Mouse (Mus musculus) Muller cell, postnatal 12 days (primary cell): Measurements from ENCODE around the gene Blmh.

Source experiments
- DNase-seq: peaks from one replicate; pipeline ENCODE4 v3.0.0-alpha.2; 2015; ENCODE audit errors: inconsistent ontology term

The Blmh gene

DNA sequence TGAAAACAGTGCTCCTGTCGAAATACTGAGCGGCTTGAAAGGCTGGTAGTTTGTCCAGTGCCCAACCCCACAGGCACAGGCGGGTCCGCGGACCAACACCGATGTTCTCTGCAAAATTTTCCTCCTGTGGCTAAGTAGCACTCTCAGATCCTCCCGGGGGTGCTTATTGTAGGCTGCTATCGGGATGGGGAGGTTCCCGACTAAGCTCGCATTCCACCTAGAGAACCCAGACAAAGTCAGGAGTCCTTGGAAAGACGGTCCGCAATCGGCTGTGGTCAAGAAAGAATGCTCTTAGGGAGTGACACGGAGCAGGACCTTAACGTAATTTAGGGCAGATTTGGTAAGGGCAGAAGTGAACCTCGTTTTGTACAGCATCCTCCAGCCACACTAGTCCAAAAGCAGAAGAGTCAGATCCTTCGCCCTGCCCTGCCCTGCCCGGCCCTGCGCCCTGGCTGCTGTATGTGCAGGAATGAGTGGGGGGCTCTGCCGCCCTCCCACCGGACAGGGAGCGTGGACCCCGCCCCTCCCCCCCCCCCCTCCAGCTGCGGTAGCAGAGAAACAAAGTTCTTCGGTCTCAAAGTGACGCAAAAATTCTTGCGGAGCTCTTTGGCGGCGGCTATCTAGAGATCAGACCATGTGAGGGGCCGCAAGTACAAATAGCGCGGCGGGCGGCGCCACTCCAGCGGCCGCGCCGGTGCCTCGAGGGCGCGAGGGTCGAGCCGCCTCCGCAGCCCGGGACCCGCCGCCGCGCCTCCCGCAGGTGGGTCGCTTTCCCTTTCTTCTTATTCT, 73.5 kb downstream of the Blmh start, which contains the start of gene Slc6a4:
Gene Slc6a4, plus strand, starts transcription at position 688 of the 789 bp plus-strand sequence.
- DNase-seq = peak; percentile 52

DNA sequence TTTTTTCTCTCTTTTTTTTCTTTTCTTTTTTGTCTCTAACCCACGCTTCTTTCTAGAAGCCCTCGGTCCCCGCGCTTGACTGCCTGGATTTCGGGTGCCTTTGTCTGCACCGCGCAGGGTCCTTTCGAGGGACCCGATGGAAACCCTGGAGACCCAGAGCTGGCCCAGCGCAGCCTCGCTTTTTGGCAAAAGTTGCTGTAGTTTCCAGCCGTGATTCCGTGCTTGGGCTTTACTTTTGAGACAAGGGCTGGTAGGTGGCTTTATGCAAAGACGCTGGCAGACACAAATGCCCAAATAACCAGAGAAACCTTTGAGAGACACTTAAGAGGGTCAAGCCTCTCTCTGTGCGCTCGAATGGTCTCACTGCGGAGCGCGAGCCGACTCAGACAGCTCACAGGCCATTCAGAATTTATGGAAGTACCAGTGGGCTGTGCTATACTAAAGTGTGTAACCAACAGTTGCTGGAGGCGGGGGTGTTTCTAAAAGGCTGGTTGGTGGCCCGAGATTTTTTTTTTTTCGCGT, 74.2 kb downstream of the Blmh start:
- DNase-seq = no peak

DNA sequence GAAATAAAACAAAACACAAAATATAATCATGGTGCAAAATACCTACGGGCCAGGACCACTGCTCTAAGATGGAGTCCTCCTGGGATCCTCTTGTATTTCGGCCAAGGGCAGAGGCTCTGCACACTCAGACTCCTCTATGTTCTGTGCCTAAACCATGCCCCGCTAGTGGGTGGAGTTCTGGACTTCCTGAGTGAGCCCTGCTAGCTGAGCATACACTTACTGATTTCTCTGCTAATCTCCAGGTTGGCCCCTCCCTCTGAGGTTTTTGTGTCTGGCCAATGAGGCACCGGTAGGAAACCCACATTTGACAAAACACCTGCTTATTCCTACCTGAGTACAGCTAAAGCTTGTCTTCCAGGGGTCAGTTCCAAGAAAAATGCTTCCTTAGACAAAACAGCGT, 76.1 kb downstream of the Blmh start:
- DNase-seq = no peak

DNA sequence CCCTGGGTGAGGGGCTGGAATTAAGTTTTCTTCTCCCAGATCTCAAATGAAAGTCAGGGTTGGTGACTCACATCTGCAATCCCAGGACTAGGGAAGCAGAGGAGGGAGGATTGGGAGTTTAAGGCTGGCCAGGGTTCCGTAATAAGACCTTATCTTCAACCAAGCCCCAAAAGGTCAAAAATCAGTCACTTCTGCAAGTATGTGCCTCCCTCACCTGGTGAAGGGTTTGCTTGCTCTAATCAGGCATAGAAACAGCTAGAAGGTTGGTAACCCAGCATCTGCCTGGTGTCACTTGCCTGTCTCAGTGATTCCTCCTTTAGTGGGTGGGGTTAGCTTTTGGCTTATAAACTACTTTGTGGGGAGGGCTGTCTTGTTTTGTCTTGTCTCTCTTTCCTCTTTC, 77.8 kb downstream of the Blmh start:
- DNase-seq = no peak

DNA sequence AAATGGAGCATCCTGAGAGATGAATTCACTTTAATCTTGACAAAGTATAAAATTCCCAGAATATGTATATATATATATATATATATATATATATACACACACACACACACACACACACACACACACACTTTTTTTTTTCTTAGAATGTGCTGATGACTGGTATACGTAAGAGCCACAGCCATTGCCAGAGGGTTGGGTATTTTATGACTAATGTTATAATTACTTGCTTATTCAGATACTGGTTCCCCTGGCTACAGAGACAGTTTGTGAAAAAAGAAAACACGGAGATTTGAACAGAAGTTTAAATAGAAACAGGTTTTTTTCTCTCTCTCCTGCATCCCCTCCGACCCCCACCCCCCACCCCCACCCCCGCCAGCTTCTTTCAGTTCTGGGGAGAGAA, 81.3 kb downstream of the Blmh start:
- no peak for DNase-seq

DNA sequence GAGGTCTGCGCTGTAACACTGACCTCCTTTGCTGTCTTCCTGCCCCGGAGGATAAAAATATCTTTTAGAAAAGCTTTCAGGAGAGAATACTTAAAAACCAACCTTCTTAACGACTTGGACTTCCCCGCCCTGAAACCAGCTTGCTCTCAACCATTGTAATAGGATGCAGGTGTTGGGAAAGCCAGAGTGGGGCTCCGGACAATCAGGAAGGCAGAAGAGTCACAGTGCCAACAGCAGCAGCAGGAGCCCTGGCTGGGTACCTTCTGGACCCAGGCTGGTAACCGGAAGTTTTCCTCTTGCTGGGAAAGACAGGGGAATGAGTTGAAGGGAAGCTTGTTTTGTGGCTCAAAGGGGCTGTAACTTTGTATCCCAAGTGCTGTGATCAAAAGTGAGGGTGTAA, 82.0 kb downstream of the Blmh start:
- no peak for DNase-seq

DNA sequence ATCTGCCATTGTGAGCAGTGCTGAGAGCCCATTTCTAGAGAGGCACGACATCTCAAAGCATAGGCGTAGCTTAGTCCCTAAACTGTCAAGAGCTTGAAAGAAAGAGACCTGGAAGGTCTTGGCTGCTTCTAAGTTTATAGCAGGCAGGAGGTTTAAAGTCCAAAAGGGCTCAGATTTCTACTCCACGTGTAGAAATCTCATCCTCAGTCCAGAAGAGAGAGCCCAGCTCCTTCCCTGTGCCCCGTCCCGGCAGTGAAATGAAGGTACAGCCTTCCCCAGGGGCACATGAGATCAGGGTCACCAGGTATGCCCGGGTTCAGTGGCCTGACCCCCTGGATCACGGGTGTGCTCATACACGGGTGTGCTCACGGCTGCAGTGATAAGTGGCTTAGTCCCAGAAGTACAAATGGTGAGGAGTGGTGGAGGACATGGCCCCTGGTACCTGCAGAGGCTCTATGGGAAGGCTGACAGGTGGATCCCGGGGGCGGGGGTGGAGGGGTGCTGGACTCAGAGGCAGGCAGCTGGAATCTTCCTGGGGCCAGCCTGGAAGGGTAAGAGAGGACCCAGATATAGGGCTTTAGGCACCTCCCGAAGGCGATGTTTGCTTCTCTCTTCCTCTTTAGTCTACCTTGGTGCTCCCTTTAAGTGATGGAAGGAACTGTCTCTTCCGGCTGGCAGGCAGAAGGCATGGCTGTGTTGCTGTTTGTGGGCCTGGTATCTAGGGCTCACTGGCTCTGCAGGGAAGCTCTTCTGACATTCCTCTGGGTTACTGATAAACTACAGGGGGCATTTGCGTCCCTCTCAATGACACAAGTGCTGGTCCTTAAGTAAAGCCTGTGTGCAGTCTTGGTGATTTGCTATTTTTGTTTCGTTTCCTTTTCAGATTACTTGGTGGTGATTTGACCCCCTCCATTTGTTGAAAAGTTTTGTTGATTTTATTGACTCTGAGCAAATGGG, 84.7 kb downstream of the Blmh start:
- no peak for DNase-seq

DNA sequence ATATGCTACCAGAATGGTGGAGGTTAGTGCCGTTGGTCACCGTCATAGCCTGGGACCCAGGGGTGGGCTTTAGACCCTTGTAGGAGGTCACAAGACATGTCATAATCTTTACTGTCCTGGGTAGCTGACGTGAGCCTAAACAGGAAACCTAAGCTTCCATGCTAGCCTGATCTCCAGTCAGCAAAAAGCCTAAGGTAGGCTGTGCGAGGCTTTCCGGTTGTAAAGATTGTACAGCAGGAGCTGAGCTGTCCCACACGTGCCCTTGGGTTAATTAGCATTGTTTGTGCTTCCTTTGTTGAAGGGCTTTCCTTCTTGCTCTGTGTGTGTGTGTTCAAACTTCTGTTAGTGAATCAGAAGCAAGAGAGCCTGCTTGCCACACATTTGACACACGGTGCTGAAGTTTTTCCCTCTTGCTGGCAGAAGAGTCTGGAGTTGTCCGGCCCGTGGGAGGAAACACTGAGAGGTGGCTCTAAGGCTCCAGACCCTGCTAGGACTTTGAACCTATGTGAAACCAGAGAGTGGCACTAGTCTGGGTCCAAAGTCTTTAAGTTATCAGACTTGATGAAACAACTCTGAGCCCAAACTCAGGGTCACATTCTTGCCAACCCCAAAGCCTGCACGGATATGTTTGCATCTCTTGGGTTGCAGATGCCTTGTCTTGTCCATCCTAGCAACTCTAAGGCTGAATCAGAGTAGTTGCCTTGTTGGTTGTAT, 86.3 kb downstream of the Blmh start:
- DNase-seq = no peak

DNA sequence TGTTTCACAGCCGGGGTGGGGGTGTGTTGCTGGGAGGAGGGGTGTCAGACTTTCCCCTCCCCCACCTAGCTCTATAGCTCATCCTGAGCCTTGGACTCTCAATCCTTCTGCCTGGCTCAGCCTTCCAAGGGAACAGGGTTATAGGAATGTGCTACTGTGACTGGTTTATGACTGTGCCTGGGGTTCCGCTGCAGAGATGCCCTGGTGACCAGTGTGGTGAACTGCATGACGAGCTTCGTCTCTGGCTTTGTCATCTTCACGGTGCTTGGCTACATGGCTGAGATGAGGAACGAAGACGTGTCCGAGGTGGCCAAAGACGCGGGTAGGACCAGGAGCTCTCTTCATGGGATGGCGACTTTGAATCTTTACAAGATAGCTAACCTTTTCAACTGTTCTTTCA, 93.4 kb downstream of the Blmh start:
- DNase-seq = no peak

DNA sequence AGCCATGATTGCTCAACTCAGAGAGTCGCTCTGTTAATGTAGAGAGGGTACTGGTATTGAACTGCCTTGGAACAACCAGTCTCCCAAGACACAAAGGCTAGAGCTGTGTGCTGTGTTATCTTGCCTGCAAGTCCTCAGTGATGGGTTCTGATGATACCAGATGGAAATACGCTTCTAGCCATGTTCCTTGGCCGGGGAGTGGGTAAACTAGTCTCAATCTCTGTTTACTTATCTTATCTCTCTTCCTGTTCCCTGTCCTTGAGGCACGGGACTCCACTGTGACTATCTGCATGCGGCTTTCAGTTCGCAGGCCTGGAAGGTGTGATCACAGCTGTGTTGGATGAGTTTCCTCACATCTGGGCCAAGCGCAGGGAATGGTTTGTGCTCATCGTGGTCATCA, 94.9 kb downstream of the Blmh start:
- no peak for DNase-seq

DNA sequence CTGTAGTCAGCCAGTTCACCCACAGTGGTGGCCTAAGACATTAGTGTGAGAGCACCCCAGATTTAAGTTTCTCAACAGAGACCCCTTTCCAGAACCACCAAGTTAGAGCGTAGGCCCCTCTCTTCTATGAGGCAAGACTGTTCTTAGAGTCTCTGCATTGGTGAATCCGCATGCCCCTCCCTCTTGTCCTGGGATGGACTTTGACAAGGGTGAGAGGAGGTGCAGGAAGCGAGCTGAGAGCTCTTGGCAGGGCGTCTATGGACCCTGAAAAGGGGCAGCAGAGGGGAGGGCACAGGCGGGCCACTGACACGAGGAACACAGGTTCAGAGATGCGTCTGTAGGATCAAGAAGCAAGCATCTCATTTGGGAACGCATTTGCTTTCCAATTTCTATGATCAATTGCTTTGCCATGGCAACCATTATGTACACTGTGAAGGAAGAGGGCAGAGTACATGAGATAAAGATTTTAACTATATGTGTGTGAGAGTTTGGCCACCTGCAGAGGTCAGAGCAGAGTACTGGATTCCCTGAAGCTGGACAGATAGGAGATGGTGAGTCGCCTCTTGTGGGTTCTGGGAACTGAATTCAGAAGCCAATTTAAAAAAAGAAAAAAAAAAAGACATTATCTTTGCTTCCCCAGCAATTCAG, 97.3 kb downstream of the Blmh start:
- DNase-seq = no peak

DNA sequence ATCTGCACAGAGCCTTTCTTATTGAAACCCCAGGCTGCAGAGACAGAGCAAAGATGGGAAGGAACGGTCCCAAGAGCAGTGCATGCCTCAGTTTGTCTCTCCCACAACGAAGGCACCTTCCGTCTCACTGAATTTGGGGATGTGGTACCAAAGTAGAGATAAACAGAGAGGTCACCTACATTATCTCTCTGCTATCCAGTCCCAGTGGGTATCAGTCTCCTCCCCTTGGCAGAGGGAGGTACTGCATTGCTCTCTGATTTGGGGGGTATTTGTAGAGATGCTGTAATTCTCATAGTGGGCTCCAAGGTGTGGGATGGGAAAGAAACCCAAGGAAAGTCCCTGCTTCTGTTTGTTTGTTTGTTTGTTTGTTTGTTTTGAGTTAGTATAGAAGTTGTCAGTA, 102.0 kb downstream of the Blmh start:
- DNase-seq = no peak

DNA sequence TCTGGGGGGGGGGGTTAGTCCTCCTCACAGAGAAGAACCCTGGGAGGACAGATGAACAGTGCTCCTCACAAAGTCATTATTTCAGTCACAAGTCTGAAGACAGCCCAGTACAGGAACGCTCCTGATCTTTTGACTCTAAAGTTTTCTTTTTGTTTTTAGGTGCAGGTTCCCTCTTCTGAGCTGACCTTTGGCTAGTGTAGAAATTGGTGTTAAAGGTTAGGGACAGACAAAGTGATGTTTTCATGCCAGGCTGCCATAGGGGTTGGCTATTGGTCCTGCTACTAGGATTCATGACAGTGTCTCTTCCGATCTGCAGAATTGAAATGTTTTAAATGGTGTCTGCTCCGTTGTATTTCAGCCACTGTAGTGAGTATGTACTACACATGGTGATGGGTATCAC, 103.5 kb downstream of the Blmh start:
- DNase-seq = no peak

DNA sequence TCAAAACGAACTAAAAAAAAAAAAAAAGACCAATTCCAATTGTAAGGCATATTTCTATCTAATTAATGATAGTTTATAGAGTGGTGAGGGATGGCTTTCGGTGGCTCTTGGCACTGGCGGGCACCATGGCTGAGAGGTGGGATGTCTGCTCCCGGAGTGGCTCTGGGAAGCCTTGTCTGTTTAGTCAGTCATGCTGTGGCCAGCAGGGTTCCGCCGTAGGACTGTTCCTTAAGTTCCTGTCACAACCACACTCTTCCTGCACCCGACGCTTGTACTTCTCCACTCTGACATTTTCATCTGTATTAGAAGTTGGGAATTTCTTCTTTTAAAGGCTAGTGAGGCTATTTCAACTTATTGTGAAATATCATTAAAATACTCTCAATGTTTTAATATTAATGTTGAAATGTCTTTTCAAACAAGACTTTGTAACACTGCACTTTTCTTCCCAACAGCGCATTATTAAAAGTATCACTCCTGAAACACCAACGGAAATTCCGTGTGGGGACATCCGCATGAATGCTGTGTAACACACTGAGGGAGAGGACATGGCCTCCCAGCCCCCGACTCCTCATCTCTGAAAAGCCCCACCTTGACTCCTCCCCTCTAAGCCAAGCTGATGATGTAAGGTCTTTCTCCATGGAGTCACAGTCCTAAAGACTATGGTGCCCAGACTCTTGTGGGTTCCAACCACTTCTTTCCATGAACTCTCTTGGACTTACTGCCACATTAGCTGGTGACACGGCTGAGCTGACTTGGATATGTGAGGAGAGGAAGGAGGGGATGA, 106.7 kb downstream of the Blmh start:
- no peak for DNase-seq
